Mouse (Mus musculus) stomach, postnatal 0 days (tissue): ENCODE results near the gene Lpin3.

Experiments used
- CTCF ChIP-seq: IDR thresholded peaks from 2 replicates; pipeline ENCODE4 v1.5.1; 2016; ENCODE audit warnings: antibody characterized with exemption, low read depth, mild to moderate bottlenecking, moderate library complexity
- EP300 ChIP-seq: optimal IDR thresholded peaks from 2 replicates; pipeline ENCODE3; 2016; ENCODE audit warnings: antibody characterized with exemption

- no peak for TF ChIP-seq EP300
- no peak for TF ChIP-seq CTCF
Measured at GRCm38 (mm10) chr2:160918154-160918929, 37.9 kb downstream of the Lpin3 start.
